Mouse (Mus musculus): ENCODE results near the gene Olfr816. TPM values are rescaled to one million over a fixed set of nuclear protein-coding genes. Genes with fewer than 3 reads are reported as not detected.
"Not testable (repeated sequence)": the region's sequence is repeated elsewhere in the genome, so short reads cannot be mapped to it uniquely, and the experiment has no call there.

Olfr816 gene
- not detected in 2 replicates for polyA plus RNA-seq (2015; fragmentation: Nextera tagmentation; extraction: Ambion mirVana)

GRCm38 (mm10) chr10:129915497-129915896 is at the start of gene Olfr816:
Gene Olfr816, minus strand, starts transcription at chr10:129915597.
- no peak within 1 kb of the TSS for H3K4me3 ChIP-seq
- ATAC-seq (replicated peaks) = no peak
- no peak within 1 kb of the TSS for H3K9ac ChIP-seq
- H3K27me3 ChIP-seq (replicated peaks) = no peaks in the 10 kb centered on the region
- 68% methylated on average over 1 of the region's 1 CpGs for WGBS
- no peaks in the 10 kb centered on the region for H3K9me3 ChIP-seq
- no peaks in the 10 kb centered on the region for H3K4me1 ChIP-seq
- H3K4me2 ChIP-seq = no peak within 1 kb of the TSS
- H3K36me3 ChIP-seq (replicated peaks) = no peaks in the 10 kb centered on the region
- H3K27ac ChIP-seq = no peak within 1 kb of the TSS

GRCm38 (mm10) chr10:129949000-129949399 is 33.6 kb upstream of the Olfr816 start, which contains the start of gene Olfr818:
Gene Olfr818, minus strand, starts transcription at chr10:129949100.
- H3K4me3 ChIP-seq = no peak within 1 kb of the TSS
- WGBS = 96% methylated on average over 2 of the region's 2 CpGs
- H3K27ac ChIP-seq = no peak within 1 kb of the TSS
- no peaks in the 10 kb centered on the region for H3K36me3 ChIP-seq (replicated peaks)
- no peak within 1 kb of the TSS for H3K9ac ChIP-seq
- H3K9me3 ChIP-seq = no peaks in the 10 kb centered on the region
- no peak for ATAC-seq (replicated peaks)
- no peaks in the 10 kb centered on the region for H3K27me3 ChIP-seq (replicated peaks)
- no peak within 1 kb of the TSS for H3K4me2 ChIP-seq
- H3K4me1 ChIP-seq = no peaks in the 10 kb centered on the region

- H3K27ac ChIP-seq; H3K9ac ChIP-seq; H3K27me3 ChIP-seq (replicated peaks); ATAC-seq (replicated peaks); H3K36me3 ChIP-seq (replicated peaks); H3K9me3 ChIP-seq; H3K4me2 ChIP-seq; H3K4me1 ChIP-seq; H3K4me3 ChIP-seq: not testable (repeated sequence)
- 33% methylated on average over 1 of the region's 1 CpGs for whole genome bisulfite sequencing
Observed at GRCm38 (mm10) chr10:129905767-129906166, 9.6 kb downstream of the Olfr816 start, which contains the start of gene Olfr815. Gene Olfr815, minus strand, starts transcription at chr10:129905867.

- no peak overlapping the region for H3K9ac ChIP-seq
- H3K27me3 ChIP-seq (replicated peaks) = no peaks in the 10 kb centered on the region
- ATAC-seq (replicated peaks) = no peak
- 95% methylated on average over 7 of the region's 7 CpGs for WGBS
- no peak overlapping the region for H3K4me3 ChIP-seq
- no peaks in the 10 kb centered on the region for H3K36me3 ChIP-seq (replicated peaks)
- H3K4me2 ChIP-seq = no peak overlapping the region
- H3K9me3 ChIP-seq = no peaks in the 10 kb centered on the region
- no peaks in the 10 kb centered on the region for H3K4me1 ChIP-seq
- no peak overlapping the region for H3K27ac ChIP-seq
Observed at GRCm38 (mm10) chr10:129885934-129886333, 29.5 kb downstream of the Olfr816 start.

- not testable (repeated sequence) for H3K9ac ChIP-seq; H3K27ac ChIP-seq; H3K27me3 ChIP-seq (replicated peaks); H3K36me3 ChIP-seq (replicated peaks); H3K4me3 ChIP-seq; H3K4me2 ChIP-seq; H3K9me3 ChIP-seq; ATAC-seq (replicated peaks); H3K4me1 ChIP-seq
- WGBS = 88% methylated on average over 6 of the region's 6 CpGs
Observed at GRCm38 (mm10) chr10:129885496-129885895, 29.9 kb downstream of the Olfr816 start.

GRCm38 (mm10) chr10:129879751-129880150 is 35.6 kb downstream of the Olfr816 start, which contains the start of gene Olfr814:
Gene Olfr814, minus strand, starts transcription at chr10:129879851.
- not testable (repeated sequence) for H3K27ac ChIP-seq; H3K4me1 ChIP-seq; H3K4me3 ChIP-seq; H3K9me3 ChIP-seq; ATAC-seq (replicated peaks); H3K27me3 ChIP-seq (replicated peaks); H3K36me3 ChIP-seq (replicated peaks); H3K4me2 ChIP-seq; H3K9ac ChIP-seq
- WGBS = 42% methylated on average over 1 of the region's 1 CpGs

Other genes starting within 250 kb of the Olfr816 start
- not detected in 2 replicates for gene Olfr801, start 241.7 kb downstream of the Olfr816 start, polyA plus RNA-seq (2015; fragmentation: Nextera tagmentation; extraction: Ambion mirVana)
- gene Olfr802, start 227.4 kb downstream of the Olfr816 start, polyA plus RNA-seq (2015; fragmentation: Nextera tagmentation; extraction: Ambion mirVana) = 0.06 TPM in 2 replicates
- not detected in 2 replicates for gene Olfr803, start 221.3 kb downstream of the Olfr816 start, polyA plus RNA-seq (2015; fragmentation: Nextera tagmentation; extraction: Ambion mirVana)
- not detected in 2 replicates for gene Olfr804, start 212.4 kb downstream of the Olfr816 start, polyA plus RNA-seq (2015; fragmentation: Nextera tagmentation; extraction: Ambion mirVana)
- not detected in 2 replicates for gene Olfr805, start 186.2 kb downstream of the Olfr816 start, polyA plus RNA-seq (2015; fragmentation: Nextera tagmentation; extraction: Ambion mirVana)
- not detected in 2 replicates for gene Olfr806, start 173.7 kb downstream of the Olfr816 start, polyA plus RNA-seq (2015; fragmentation: Nextera tagmentation; extraction: Ambion mirVana)
- not detected in 2 replicates for gene Olfr807, start 157.8 kb downstream of the Olfr816 start, polyA plus RNA-seq (2015; fragmentation: Nextera tagmentation; extraction: Ambion mirVana)
- not detected in 2 replicates for gene Olfr808, start 150.1 kb downstream of the Olfr816 start, polyA plus RNA-seq (2015; fragmentation: Nextera tagmentation; extraction: Ambion mirVana)
- gene Olfr809, start 141.0 kb downstream of the Olfr816 start, polyA plus RNA-seq (2015; fragmentation: Nextera tagmentation; extraction: Ambion mirVana) = not detected in 2 replicates
- not detected in 2 replicates for gene Olfr810, start 120.7 kb downstream of the Olfr816 start, polyA plus RNA-seq (2015; fragmentation: Nextera tagmentation; extraction: Ambion mirVana)
- not detected in 2 replicates for gene Olfr811, start 111.2 kb downstream of the Olfr816 start, polyA plus RNA-seq (2015; fragmentation: Nextera tagmentation; extraction: Ambion mirVana)
- gene Olfr812, start 69.5 kb downstream of the Olfr816 start, polyA plus RNA-seq (2015; fragmentation: Nextera tagmentation; extraction: Ambion mirVana) = not detected in 2 replicates
- gene Olfr813, start 60.2 kb downstream of the Olfr816 start, polyA plus RNA-seq (2015; fragmentation: Nextera tagmentation; extraction: Ambion mirVana) = not detected in 2 replicates
- not detected in 2 replicates for gene Olfr814, start 35.7 kb downstream of the Olfr816 start, polyA plus RNA-seq (2015; fragmentation: Nextera tagmentation; extraction: Ambion mirVana)
- not detected in 2 replicates for gene Olfr815, start 9.7 kb downstream of the Olfr816 start, polyA plus RNA-seq (2015; fragmentation: Nextera tagmentation; extraction: Ambion mirVana)
- gene Olfr818, start 33.5 kb upstream of the Olfr816 start, polyA plus RNA-seq (2015; fragmentation: Nextera tagmentation; extraction: Ambion mirVana) = not detected in 2 replicates
- gene Olfr819, start 51.7 kb upstream of the Olfr816 start, polyA plus RNA-seq (2015; fragmentation: Nextera tagmentation; extraction: Ambion mirVana) = not detected in 2 replicates
- gene Olfr247, start 60.5 kb upstream of the Olfr816 start, polyA plus RNA-seq (2015; fragmentation: Nextera tagmentation; extraction: Ambion mirVana) = not detected in 2 replicates
- not detected in 2 replicates for gene Gm10310, start 69.5 kb upstream of the Olfr816 start, polyA plus RNA-seq (2015; fragmentation: Nextera tagmentation; extraction: Ambion mirVana)
- gene Olfr820, start 97.0 kb upstream of the Olfr816 start, polyA plus RNA-seq (2015; fragmentation: Nextera tagmentation; extraction: Ambion mirVana) = not detected in 2 replicates
- gene Olfr821, start 114.8 kb upstream of the Olfr816 start, polyA plus RNA-seq (2015; fragmentation: Nextera tagmentation; extraction: Ambion mirVana) = not detected in 2 replicates
- not detected in 2 replicates for gene Olfr822, start 155.6 kb upstream of the Olfr816 start, polyA plus RNA-seq (2015; fragmentation: Nextera tagmentation; extraction: Ambion mirVana)
- gene Olfr823, start 199.8 kb upstream of the Olfr816 start, polyA plus RNA-seq (2015; fragmentation: Nextera tagmentation; extraction: Ambion mirVana) = not detected in 2 replicates
- gene Olfr824, start 214.4 kb upstream of the Olfr816 start, polyA plus RNA-seq (2015; fragmentation: Nextera tagmentation; extraction: Ambion mirVana) = not detected in 2 replicates